Mouse (Mus musculus) cerebellum, adult 11 months (tissue): ENCODE results near the gene Sort1.

Experiments
- DNase-seq: peaks from one replicate; pipeline ENCODE4 v3.0.0; 2022

Sort1 gene

GRCm38 (mm10) chr3:108295379-108296219 is 11.7 kb downstream of the Sort1 start:
- DNase-seq, result peak; percentile 45

GRCm38 (mm10) chr3:108296220-108297049 is 12.6 kb downstream of the Sort1 start:
- DNase-seq, result no peak

- DNase-seq, result no peak
Measured at GRCm38 (mm10) chr3:108297050-108297419, 13.2 kb downstream of the Sort1 start.

GRCm38 (mm10) chr3:108297603-108298553 is 14.0 kb downstream of the Sort1 start:
- no peak for DNase-seq

- DNase-seq, result no peak
Measured at GRCm38 (mm10) chr3:108300455-108301030, 16.7 kb downstream of the Sort1 start.

GRCm38 (mm10) chr3:108303683-108304082 is 19.8 kb downstream of the Sort1 start:
- no peak for DNase-seq

- DNase-seq, result no peak
Measured at GRCm38 (mm10) chr3:108304747-108305146, 20.9 kb downstream of the Sort1 start.

GRCm38 (mm10) chr3:108306387-108306786 is 22.5 kb downstream of the Sort1 start:
- DNase-seq, result no peak

GRCm38 (mm10) chr3:108307485-108307884 is 23.6 kb downstream of the Sort1 start:
- no peak for DNase-seq

- DNase-seq, result no peak
Measured at GRCm38 (mm10) chr3:108310921-108311341, 27.0 kb downstream of the Sort1 start.

GRCm38 (mm10) chr3:108311688-108312087 is 27.8 kb downstream of the Sort1 start:
- DNase-seq, result no peak

- no peak for DNase-seq
Measured at GRCm38 (mm10) chr3:108312414-108312813, 28.5 kb downstream of the Sort1 start.

- no peak for DNase-seq
Measured at GRCm38 (mm10) chr3:108313138-108313537, 29.3 kb downstream of the Sort1 start.

- no peak for DNase-seq
Measured at GRCm38 (mm10) chr3:108314038-108314675, 30.3 kb downstream of the Sort1 start.

GRCm38 (mm10) chr3:108318517-108318916 is 34.6 kb downstream of the Sort1 start:
- no peak for DNase-seq

GRCm38 (mm10) chr3:108321671-108322070 is 37.8 kb downstream of the Sort1 start:
- no peak for DNase-seq

GRCm38 (mm10) chr3:108322136-108322535 is 38.3 kb downstream of the Sort1 start:
- DNase-seq, result no peak

GRCm38 (mm10) chr3:108322962-108323361 is 39.1 kb downstream of the Sort1 start:
- DNase-seq, result no peak

- no peak for DNase-seq
Measured at GRCm38 (mm10) chr3:108324837-108325236, 41.0 kb downstream of the Sort1 start.

GRCm38 (mm10) chr3:108325521-108325920 is 41.6 kb downstream of the Sort1 start:
- no peak for DNase-seq

- no peak for DNase-seq
Measured at GRCm38 (mm10) chr3:108327275-108327674, 43.4 kb downstream of the Sort1 start.

GRCm38 (mm10) chr3:108327916-108328315 is 44.0 kb downstream of the Sort1 start:
- no peak for DNase-seq
